Mouse (Mus musculus): ENCODE measurements around the gene Xpnpep1.

Xpnpep1 gene

DNA sequence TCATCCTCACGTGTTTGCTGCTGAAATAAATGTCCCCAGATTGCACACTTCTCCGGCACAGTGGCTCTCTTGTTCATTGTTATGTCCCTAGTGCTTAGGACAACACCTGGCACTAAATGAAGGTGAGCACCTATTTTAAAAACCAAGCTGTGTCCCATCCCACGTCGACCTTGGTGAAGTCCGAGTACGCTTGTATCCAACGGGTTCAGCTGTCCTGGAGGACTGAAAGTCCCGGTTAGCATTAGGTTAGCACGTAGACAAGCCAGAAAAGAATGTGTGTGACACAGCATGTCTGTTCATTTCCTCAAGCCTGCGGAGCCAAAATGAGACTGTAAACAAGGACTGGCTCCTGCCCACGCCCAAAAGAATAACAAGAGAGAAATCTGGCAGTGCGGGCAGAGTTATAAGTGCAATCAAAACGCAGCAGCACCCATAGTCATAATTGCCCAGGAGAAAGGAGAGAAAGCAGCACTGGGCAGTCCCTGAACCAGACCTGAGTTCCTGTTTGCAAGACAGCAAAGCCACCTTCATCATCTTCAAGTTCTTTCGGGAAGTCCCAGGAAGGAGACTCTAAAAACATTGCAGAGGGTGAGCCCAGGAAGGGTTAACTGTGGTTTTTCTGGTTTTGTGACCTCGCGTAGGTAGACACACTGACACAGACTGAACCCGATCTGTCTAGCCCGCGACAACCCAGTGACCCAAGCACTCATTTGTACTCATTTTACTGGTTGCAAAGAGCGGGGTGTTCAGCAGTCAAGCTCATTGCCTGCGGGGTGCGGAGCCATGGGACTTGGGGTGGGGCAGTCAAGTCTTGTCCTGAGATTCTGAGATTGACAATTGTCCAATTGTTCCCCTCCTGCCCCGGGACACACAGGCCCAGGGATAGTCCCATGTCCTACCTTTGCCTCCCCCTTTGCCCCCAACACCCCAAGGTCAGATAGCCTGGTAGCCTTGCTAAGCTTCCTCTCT, at the start of gene Xpnpep1:
Gene Xpnpep1 (minus strand): TSS at position 51 of the 969 bp plus-strand sequence.
- no peak for DNase-seq

DNA sequence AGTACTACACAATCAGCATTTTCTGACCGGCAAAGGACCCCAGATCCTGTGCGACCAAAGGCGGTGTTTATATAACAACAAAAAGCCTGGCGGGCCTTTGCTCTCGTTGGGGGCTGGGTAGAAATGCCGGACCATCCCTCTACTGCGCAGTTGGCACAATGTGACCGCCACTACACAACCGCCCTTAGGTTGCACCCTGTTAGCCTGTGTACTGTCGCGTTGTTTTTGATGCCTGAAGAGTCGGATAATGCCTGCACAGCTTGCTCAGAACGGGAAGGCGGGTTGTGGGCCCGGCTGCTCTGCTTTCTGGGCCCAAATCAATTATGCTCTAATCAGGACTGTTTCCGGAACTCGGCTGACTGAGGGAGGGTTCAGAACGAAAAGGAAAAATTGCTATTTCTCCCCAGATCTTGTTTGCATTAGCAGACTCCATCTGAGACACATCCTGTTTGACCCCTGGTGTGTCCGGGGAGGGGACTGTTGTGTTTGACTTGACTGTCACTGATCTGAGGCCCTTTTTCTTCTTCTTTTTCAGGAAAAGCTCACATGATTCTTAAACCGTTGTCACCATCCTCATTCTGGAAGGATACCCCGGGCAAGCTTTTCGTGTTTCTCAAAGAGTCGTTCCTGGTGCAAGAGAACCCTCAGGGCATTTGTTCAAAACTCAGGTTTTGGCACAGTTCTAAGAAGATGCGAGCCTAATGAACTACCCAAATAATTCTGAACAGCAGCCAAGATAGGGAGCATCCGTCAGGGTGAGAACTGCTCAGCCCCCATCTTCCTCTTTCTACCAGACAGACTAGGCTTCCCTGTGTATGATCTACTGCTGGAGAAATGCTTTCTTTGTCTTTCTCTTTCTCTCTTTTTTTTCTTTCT, 47.5 kb upstream of the Xpnpep1 start:
- no peak for DNase-seq

DNA sequence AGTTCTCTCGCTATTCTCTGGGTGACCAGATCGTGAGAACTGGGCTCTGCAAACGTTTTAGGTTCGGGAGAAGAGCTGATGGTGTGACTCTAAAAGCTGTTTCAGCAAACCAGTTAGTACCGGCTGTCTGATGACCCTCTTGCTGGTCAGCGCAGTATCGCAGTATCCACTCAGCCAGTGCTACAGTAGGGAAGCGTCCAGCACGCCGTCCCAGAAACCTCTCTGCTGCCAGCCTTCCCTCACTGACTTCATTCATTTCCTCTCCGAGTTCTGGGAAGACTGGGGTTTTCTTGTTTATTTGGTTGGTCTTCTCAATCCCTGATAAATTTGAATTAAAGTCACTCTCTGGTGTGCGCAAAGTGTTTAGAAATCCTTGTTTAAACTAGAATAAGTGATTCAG, 46.8 kb upstream of the Xpnpep1 start:
- no peak for DNase-seq

DNA sequence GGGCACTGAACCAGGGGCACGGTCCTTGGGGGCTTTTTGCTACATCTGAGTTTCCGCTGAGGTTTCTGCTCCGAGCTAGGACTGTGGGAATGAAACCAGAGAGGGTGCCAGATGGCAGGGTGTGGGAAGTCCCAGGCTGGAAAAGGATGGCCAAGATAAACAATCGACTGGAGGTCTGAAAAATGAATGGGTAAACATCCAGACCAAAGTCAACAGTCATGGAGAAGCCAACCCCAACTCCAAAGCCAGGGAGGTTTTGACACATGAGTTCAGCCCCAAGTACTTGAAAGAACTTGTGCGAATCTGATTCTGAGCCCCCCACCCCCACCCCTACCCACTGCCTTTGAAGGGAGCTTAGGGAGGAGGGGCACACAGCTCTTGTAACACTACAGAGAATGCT, 44.7 kb upstream of the Xpnpep1 start:
- DNase-seq, result no peak

DNA sequence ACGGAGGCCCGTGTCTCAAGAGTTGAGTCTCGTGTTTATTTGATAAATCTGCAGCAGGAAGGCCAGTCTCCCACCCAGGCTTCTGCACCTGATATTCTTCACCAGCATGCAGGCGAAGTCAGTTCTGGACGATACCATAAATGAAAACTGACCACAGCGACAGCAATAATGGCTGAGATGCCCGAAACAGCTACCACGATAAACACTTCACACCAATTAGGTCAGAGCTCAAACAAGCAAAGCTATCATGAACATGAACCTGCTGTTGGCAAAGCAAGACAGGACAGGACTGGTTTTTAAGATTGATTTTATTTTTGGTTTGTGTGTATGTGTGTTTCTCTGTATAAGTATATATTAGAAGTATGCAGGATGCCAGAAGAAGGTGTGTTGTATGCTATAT, 42.8 kb upstream of the Xpnpep1 start:
- DNase-seq, result no peak

DNA sequence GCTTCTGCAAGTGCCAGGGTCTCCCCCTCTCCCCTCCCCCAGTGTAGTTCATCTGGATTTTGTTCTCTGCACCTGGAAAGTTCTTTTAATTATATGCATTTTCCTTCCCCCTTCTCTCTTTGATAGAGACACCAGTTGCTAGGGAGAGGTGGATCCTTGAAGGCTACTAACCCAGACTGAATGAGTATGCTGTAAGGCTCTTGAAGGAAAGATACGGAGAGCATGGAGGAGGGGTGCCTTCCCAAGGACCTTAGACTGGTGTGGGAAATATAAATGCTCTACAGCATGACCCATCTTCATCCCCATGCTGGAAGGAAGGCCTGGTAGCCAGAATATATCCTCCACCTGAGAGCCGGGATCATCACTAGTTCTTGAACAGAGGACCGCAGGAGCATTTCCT, 41.3 kb upstream of the Xpnpep1 start:
- DNase-seq, result no peak

DNA sequence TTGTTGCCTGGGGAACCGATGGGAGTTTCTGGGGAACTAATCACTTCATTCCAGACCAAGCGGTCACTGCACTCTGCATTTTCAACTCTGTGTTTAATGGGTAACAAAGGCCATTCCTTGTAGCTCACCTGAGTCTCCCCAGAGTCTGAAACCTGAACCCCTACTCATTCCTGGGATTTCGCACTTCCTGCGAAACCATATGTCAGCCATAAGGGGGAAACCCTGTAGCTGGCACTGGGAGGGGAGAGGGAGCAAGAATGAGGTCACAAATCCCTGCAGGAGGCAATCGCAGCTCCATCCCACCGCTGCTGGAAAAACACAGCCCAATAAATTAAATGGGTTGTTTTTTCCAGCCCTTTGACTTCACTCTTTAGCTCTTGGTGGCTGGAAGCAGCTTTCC, 40.9 kb upstream of the Xpnpep1 start:
- no peak for DNase-seq

DNA sequence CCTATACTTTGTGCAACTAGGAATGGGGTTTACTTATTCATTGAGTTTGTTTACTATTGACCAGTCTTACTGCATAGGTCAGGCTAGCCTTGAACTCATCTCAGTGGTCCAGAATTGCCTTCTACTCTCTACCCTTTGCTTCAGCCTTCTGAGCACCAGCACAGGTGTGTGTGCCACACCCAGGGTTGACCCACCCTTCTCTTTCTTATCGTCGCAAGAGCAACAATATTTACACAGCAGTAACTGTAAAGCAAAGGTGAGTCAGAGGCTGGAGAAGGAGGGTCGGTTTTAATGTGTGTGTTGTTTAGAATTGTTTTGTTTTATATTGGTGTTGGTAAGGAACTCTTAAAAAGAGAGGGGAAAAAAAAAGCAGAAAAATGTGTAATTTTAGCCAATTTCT, 40.5 kb upstream of the Xpnpep1 start:
- no peak for DNase-seq

DNA sequence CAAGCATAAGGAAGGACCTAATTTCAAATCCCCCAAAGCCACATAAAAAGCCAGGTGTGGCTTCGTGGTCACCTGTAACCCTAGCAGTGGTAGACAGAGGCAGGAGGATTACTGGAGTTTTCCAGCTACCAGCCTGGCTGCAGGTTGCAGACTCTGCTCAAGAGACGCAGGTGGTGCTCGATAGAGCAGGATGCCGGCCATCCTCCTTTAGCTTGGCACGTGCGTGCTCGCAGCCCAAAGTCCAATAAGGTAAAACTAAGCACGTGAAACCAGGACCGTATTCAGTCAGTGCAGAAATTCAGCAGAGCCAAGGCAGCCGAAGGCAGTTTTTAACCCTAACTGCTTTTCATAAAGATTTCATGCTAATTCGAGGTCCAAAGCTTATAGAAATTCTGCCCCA, 40.0 kb upstream of the Xpnpep1 start:
- DNase-seq, result no peak

DNA sequence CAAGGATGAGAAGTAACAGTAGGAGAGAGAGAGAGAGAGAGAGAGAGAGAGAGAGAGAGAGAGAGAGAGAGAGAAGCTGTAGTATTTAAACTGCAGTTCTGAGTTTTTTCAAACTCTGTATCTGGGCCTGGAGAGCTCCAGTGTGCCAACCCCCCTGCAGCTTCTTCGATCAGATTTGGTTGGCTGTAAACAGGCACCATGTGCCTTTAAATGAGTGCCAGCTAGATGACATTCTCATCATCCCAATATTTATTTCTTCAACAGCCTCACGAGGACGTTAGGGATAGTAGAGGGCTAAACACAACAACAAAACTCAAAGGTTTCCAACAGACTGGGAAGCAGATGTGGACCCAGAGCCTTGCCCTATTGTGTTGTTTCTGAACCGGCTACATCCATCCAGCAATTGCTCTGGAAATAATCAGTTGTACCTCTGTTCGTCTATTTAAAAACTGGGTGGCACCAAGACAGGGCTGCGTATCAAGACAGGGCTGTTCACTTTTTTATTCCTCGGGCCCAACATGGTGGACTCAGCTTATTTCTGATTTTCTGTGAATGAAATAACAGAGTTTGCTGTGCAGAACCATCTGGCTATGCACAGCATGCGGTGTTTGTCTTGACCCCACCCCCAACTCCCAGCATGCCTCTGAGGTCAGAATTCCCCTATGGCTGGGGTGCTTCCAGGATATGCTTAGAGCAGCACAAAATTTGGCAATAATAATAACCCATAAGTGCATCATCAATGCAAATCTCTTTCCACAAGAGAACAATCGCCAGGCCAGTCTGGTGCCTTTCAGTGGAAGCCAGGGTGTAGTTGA, 38.5 kb upstream of the Xpnpep1 start:
- DNase-seq, result no peak

DNA sequence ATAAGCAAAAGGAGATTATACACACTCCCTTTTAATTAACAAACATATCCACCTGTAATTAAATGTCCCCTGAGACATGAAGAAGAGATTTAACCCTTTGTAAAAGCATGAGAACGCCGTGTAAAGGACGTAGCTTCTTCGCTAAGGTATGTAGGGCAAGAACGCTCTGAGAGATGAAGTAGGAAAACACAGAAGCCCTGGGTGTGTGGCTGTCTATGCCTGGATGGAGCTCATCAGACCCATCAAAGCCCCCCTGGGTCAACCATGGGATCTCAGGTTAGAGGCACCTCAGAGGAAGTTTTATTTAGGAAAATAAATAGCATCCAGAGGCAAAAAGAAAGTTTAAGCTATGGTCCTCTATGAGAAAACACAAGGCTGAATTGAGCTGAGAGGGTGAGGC, 37.3 kb upstream of the Xpnpep1 start:
- no peak for DNase-seq

DNA sequence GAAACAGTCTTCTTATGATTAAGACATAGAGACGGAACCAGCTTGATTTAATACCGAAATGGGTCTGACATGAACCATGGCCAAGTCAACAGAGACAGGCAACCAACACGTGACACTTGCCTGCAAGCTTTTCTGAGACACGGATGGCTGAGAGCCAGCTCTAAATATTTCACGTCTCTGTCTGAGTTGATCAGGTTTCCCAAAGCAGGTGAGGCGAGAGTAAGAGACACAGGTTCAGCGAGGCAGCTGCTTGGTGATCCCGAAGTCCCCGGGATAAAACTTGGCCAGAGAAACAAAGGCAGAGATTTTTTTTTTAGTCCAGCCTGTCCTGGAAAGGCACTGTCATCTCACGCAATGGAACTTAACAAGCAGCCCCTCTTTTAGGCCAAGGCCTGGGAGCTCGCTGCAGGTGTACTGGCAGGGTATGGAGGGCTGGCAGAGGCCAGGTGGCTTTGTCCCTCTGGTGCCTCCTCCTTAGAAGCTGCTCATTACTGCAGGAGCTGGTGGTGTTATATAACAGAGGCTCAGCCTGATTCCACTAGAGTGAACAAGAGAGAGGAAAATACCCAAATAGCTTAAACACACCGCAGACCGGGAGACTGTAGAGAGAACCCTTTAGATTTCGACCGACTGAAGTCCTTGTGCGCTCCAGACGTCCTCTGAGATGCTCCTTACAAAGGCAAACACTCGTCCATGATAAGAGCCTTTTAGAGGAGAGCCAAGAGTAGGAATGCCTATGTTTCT, 36.4 kb upstream of the Xpnpep1 start:
- DNase-seq, result no peak

DNA sequence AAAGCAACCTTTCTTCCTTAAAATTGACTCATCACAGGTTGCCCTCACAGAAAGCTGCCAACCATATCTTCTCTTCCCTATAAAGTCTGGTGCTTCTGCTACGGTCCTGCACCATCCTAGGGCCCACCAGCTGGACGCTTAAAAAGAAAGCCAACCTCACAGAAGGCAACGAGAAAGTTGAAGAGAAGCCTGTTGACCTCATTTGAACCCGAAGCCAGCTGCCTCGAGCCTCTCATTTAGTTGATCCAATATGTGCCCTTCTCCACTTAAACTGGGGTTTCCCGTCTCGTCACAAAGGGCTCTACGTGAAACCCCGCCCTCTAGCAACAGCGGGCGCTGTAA, 35.9 kb upstream of the Xpnpep1 start:
- no peak for DNase-seq

DNA sequence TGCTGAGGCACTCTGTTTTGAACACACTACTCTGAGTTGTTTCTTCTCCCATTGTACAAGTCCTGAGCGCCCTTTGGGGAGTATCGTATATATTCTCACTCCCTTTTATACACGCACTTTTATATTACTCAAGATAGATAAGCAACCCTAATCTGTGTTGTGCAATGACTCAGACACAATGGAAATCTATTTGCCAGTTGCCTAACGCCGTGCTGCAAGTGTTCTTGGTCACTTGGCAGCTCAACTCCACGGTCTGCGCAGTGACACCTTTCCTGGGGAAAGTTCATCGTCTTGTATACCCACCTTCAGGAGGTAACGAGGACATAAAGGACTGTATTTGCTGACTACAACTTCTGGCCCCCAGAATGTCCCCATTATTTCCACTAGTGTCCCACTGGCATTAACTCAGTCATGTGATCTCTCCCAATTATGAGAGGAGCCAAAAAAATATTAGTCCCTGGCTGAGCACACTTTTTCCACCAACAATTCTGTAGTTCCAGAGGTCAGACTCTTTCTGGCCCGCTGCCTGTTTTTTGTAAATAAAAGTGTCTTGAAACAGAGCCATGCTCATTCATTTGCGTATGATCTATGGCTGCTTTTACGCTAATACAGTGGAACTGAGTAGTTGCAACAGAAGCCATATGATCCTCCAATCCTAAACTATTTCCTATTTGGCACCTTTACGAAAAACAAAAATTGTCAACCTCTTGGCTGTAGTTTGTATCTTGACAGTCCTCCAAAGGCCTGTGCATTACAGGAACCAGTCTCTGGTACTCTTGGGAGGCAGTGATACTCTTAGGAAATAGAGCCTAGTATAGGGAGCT, 35.1 kb upstream of the Xpnpep1 start:
- DNase-seq, result no peak

DNA sequence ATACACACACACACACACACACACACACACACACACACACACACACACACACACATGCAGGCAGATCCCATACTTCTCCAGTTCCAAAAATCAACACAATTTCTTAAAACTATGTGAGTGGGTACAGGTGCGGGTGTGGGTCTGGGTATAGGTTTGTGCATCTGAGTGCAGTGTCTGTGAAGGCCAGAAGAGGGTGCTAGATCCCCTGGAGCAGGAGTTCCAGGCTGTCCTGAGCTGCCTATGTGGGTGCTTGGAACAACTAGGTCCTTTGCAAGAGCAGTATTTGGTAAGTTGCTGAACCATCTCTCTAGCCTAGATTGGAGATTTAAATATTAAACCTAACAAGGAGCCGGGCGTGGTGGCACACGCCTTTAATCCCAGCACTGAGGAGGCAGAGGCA, 33.5 kb upstream of the Xpnpep1 start:
- no peak for DNase-seq

DNA sequence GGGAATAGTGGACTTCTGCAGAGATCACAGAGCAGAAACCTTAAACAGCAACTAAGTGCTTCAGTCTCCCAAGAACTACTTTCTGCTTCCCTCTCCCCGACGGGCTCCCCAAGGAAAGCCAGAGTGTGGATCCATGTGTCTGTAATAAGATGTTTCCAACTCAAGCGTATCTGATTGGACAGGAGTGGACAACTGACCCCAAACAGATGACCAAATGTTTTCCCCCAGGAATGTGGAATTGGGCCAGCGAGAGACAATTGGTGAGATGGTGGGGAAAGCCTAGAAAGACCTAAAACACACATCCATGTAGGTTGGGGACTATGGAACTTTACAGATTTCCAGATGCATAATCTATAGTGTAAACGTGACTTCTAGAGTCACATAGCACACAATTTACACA, 32.4 kb upstream of the Xpnpep1 start:
- no peak for DNase-seq

DNA sequence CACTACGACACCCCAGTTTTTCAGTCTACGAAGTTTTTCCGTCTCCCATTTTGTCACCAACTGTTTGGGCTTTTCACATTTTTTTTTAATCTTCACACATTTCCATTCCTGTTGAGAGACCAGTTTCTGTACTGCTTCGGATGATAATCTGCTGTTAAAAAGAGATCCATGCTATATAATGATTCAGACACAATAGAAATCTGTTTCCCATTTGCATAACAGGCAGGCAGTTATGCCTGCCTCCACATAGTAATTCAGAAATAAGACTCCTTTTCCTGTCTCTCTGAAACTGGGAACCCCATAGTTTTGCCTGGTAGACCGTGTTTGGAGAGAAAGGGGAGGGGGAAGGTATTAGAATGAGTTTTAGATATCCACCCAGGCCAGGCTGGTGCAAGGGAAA, 31.6 kb upstream of the Xpnpep1 start:
- no peak for DNase-seq

DNA sequence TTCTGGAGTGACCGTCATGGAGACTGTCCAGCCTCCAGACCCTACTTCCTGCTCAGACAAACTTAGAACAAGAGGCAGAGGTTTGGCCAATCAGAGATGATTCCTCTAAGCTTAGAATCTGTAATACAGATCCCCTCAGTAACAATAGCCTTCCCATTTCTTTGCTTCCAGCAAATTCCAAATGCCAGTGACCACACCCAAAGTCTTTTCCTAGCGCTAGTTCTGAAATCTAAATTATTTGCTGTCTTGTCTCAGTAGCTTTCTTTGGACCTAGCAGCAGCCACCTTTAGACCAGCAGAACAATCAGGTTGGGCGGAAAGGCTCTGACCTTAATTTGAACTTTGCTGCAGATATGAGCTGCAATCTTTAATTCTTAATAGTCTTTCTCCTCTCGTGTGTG, 30.9 kb upstream of the Xpnpep1 start:
- no peak for DNase-seq

DNA sequence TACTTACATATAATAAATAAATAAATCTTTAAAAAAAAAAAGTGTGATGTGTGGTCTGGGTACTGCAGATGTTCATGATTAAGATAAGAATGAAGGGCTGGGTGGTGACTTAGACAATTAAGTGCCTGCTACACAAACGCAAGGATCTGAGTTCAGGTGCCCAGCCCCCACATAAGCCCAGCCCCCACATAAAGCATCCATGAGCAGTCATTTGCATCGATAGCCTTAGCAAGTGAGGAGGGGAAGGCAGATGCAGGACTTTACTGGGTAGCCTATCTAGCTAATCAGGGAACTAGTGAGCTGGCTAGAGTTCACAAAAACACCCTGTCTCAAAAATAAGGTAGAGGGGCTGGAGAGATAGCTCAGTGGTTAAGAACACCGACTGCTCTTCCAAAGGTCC, 29.4 kb upstream of the Xpnpep1 start:
- no peak for DNase-seq

DNA sequence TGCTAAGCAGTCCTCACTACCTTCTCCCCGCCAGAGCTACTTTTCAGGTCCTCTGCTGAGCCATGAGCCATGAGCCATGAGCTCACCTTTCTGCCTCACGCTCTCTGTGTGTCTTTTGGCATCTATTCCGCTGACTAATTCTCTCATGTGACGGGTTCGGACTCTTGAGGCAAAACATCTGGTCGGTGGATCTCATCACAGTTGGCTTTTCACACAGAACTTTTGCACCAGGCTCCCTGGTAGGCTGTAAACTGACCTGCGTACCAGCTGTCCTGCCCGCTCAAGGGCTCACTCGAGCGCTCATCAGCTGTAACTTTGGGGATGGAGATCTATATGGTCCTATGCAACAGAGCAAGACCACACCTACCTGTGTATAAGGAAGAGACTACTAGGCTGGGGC, 26.9 kb upstream of the Xpnpep1 start:
- DNase-seq, result no peak

DNA sequence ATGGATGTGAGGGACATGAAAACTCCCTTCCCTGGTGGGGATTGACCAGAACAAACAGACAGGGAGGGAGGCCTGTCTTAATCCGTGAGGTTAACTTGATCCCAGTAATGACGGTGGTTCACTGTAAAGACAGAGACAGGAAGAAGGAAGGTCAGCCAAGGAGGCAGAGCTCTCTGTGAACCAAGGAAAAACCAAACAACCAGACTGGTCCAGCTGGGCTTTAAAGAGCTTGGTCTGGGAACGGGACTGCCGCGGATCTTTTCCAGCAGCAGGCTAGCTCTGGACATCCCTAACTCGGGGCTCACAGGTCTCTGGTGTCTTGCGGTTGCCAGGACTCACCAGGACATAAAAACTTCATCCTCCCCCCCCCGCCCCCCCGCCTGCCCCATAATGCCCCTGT, 26.5 kb upstream of the Xpnpep1 start:
- DNase-seq, result no peak

DNA sequence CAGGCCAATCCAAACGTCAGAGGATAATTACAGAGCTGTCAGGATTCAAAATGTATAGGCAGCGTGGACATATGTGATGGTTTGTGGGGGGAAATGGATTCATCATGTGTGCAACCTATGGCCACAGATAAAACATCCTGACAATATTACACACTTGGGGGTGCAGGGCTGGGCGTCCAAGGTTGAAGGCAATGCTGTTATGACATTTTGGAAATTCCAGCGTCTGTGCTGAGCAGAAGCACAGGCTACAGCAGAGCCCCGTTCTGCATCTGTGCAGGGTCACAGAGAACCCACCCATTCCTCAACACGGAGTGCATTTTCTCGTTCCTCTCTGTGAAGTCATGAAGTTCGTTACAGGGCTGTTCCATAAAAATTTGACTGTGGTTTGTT, 25.0 kb upstream of the Xpnpep1 start:
- no peak for DNase-seq

Data from right cerebral cortex, postnatal 4 days (tissue).